Comparison of ENCODE assay signal across 17 mouse cellular contexts in genomic region chr12:100397432-100398146, GRCm38 (mm10).
A peak's percentile ranks its signal among the peaks of the same experiment; 100 is the strongest.
DNase-seq lines count a peak whose midpoint lies in the region; ATAC-seq and TF ChIP-seq lines count a peak whose summit lies in the region.
"Had no signal": no experiment of that assay in that cellular context is flagged by ENCODE, and none has a peak within 500 bp of the region (broad histone marks: within the 10 kb centered on the region; RNA-seq: fewer than 3 reads in every experiment).

No protein-coding gene starts in this region.

- H3K27ac ChIP-seq in hindbrain, embryonic 11.5 days (ENCODE audit: low read depth, low read length) = 0 out of 2 replicates have a peak overlapping the region, but pooled peaks have one; percentile 27
- no peak overlapping the region for H3K27ac ChIP-seq in hindbrain, embryonic 10.5 days
- H3K27ac ChIP-seq in spleen, adult 2 months (ENCODE audit: insufficient read depth, low read length) = 0 out of 2 replicates have a peak overlapping the region, but pooled peaks have one; percentile 16
- peak overlapping the region; percentile 62 for H3K27ac ChIP-seq in midbrain, embryonic 14.5 days (replicated peaks; ENCODE audit: low read depth, low read length)
- H3K27ac ChIP-seq: heart, embryonic 15.5 days had no signal

- no peak for TF ChIP-seq CTCF in spleen, adult 2 months (IDR thresholded peaks at IDR 0.05; ENCODE audit: extremely low read depth, insufficient read depth, insufficient read length, insufficient replicate concordance)

- H3K9ac ChIP-seq in hindbrain, embryonic 11.5 days (ENCODE audit: low read depth, low read length) = no peak overlapping the region
- no peak overlapping the region for H3K9ac ChIP-seq in midbrain, embryonic 14.5 days (replicated peaks; ENCODE audit: low read length)
- H3K9ac ChIP-seq: embryonic facial prominence, embryonic 13.5 days; heart, embryonic 15.5 days; liver, postnatal 0 days had no signal

- no peak overlapping the region for H3K4me2 ChIP-seq in hindbrain, embryonic 11.5 days (replicated peaks; ENCODE audit: low read depth, low read length)
- H3K4me2 ChIP-seq in midbrain, embryonic 14.5 days (ENCODE audit: low read length) = no peak overlapping the region
- H3K4me2 ChIP-seq: embryonic facial prominence, embryonic 13.5 days; heart, embryonic 15.5 days had no signal

- no peaks in the 10 kb centered on the region for H3K9me3 ChIP-seq in hindbrain, embryonic 11.5 days (ENCODE audit: control insufficient read depth, low read length)
- H3K9me3 ChIP-seq in hindbrain, embryonic 10.5 days = peaks cover 3% of the 10 kb centered on the region; the same call in 1 of the 2 replicates
- H3K9me3 ChIP-seq in midbrain, embryonic 14.5 days (ENCODE audit: control insufficient read depth, low read length) = no peaks in the 10 kb centered on the region
- H3K9me3 ChIP-seq: embryonic facial prominence, embryonic 13.5 days; heart, embryonic 15.5 days had no signal

- 0 out of 2 replicates have a peak, but pooled peaks cover 3% of the 10 kb centered on the region for H3K36me3 ChIP-seq in hindbrain, embryonic 11.5 days (ENCODE audit: control insufficient read depth, insufficient read depth, low read length)
- H3K36me3 ChIP-seq in hindbrain, embryonic 10.5 days = peaks cover 55% of the 10 kb centered on the region
- 0 out of 2 replicates have a peak, but pooled peaks cover 1% of the 10 kb centered on the region for H3K36me3 ChIP-seq in spleen, adult 2 months (ENCODE audit: control insufficient read depth, insufficient read depth, low read length)
- peaks cover 24% of the 10 kb centered on the region; the same call in 1 of the 2 replicates for H3K36me3 ChIP-seq in midbrain, embryonic 14.5 days (ENCODE audit: control insufficient read depth, insufficient read depth, low read length)

- no peaks in the 10 kb centered on the region for H3K4me1 ChIP-seq in hindbrain, embryonic 11.5 days (replicated peaks; ENCODE audit: control insufficient read depth, insufficient read depth, low read length)
- peaks cover 13% of the 10 kb centered on the region for H3K4me1 ChIP-seq in hindbrain, embryonic 10.5 days (replicated peaks)
- peaks cover 2% of the 10 kb centered on the region; the same call in 1 of the 2 replicates for H3K4me1 ChIP-seq in spleen, adult 2 months (ENCODE audit: control insufficient read depth, insufficient read depth, insufficient read length)
- peaks cover 11% of the 10 kb centered on the region for H3K4me1 ChIP-seq in midbrain, embryonic 14.5 days (ENCODE audit: control insufficient read depth, insufficient read depth, low read length)

- no peak for ATAC-seq in hindbrain, embryonic 11.5 days (ENCODE audit: low FRiP score)
- peak; percentile 48; the same call in 1 of the 2 replicates for ATAC-seq in midbrain, embryonic 14.5 days (ENCODE audit: low FRiP score, low TSS enrichment)
- ATAC-seq: liver, postnatal 0 days had no signal

- no peak overlapping the region for H3K4me3 ChIP-seq in hindbrain, embryonic 11.5 days (ENCODE audit: low read depth, low read length)
- H3K4me3 ChIP-seq in hindbrain, embryonic 10.5 days = no peak overlapping the region
- H3K4me3 ChIP-seq in spleen, adult 2 months (ENCODE audit: extremely low read depth, insufficient read depth, insufficient read length) = no peak overlapping the region
- no peak overlapping the region for H3K4me3 ChIP-seq in midbrain, embryonic 14.5 days (replicated peaks; ENCODE audit: low read depth, low read length)
- H3K4me3 ChIP-seq: embryonic facial prominence, embryonic 13.5 days; heart, embryonic 15.5 days had no signal

- no peak for DNase-seq in hindbrain, embryonic 11.5 days (ENCODE audit: low spot score)
- no peak for DNase-seq in hindbrain, embryonic 10.5 days (ENCODE audit: low spot score)
- DNase-seq in spleen, adult 2 months (ENCODE audit: low read depth in 1 of 2, low spot score in 2 of 2) = no peak
- DNase-seq in spleen, postnatal 4 days (ENCODE audit: low spot score in 2 of 2) = no peak
- DNase-seq in midbrain, embryonic 14.5 days = peak; percentile 39
- DNase-seq in frontal cortex, postnatal 14 days (ENCODE audit: low spot score in 2 of 2) = no peak
- DNase-seq in urinary bladder, postnatal 10 days (ENCODE audit: low spot score) = no peak
- DNase-seq in cerebellum, adult 9-10 months = no peak
- DNase-seq: B cell, adult 2 months; kidney, adult 9 months; kidney, postnatal 4 days; layer of hippocampus, postnatal 36 days; liver, postnatal 0 days; lung, postnatal 36 days had no signal

- no peak for TF ChIP-seq POLR2A in spleen, adult 2 months (IDR thresholded peaks at IDR 0.05; ENCODE audit: low read depth, low read length)

- WGBS in hindbrain, embryonic 11.5 days = 71% methylated on average over 15 of the region's 15 CpGs
- WGBS in hindbrain, embryonic 10.5 days = 81% methylated on average over 15 of the region's 15 CpGs
- WGBS in spleen, adult 2 months = 82% methylated on average over 15 of the region's 15 CpGs
- 58% methylated on average over 15 of the region's 15 CpGs for WGBS in midbrain, embryonic 14.5 days

- H3K27me3 ChIP-seq in hindbrain, embryonic 11.5 days (ENCODE audit: control insufficient read depth, insufficient read depth, low read length) = no peaks in the 10 kb centered on the region
- no peaks in the 10 kb centered on the region for H3K27me3 ChIP-seq in hindbrain, embryonic 10.5 days (ENCODE audit: insufficient read depth, poor library complexity, severe bottlenecking)
- no peaks in the 10 kb centered on the region for H3K27me3 ChIP-seq in spleen, adult 2 months (ENCODE audit: control insufficient read depth, insufficient read depth, low read length)
- no peaks in the 10 kb centered on the region for H3K27me3 ChIP-seq in midbrain, embryonic 14.5 days (ENCODE audit: control insufficient read depth, insufficient read depth, low read length)
- H3K27me3 ChIP-seq: embryonic facial prominence, embryonic 13.5 days; heart, embryonic 15.5 days; Patski had no signal
